Mouse (Mus musculus) forebrain, embryonic 13.5 days (tissue): ENCODE results near the gene Ubr7. TPM values are rescaled to one million over a fixed set of nuclear protein-coding genes. Genes with fewer than 3 reads are reported as not detected.

ENCODE experiments used
- ATAC-seq: fragments of 200-750 bp; cut with Nextera tagmentation; 2 replicates; pipeline ENCODE4 v1.8.0; 2017
- H3K27ac ChIP-seq: fragments of 300-500 bp; sonication (generic); 2 replicates; pipeline ENCODE4 v1.5.1; 2015; ENCODE audit warnings: inconsistent platforms, mild to moderate bottlenecking, moderate library complexity
- H3K27me3 ChIP-seq: fragments of 300-500 bp; sonication (generic); 2 replicates; pipeline ENCODE4 v1.6.1; 2015; ENCODE audit warnings: mild to moderate bottlenecking, inconsistent platforms
- H3K36me3 ChIP-seq: fragments of 300-500 bp; sonication (generic); 2 replicates; pipeline ENCODE4 v1.6.1; 2015; ENCODE audit warnings: mild to moderate bottlenecking, inconsistent platforms; ENCODE audit not compliant: poor library complexity, severe bottlenecking
- H3K4me1 ChIP-seq: fragments of 300-500 bp; sonication (generic); 2 replicates; pipeline ENCODE4 v1.6.1; 2015; ENCODE audit warnings: inconsistent platforms
- H3K4me2 ChIP-seq: fragments of 300-500 bp; sonication (generic); 2 replicates; pipeline ENCODE4 v1.6.1; 2015; ENCODE audit warnings: inconsistent platforms, mild to moderate bottlenecking, moderate library complexity
- H3K4me3 ChIP-seq: fragments of 300-500 bp; sonication (generic); 2 replicates; pipeline ENCODE4 v1.5.1; 2015; ENCODE audit warnings: mild to moderate bottlenecking, inconsistent platforms
- H3K9ac ChIP-seq: fragments of 300-500 bp; sonication (generic); 2 replicates; pipeline ENCODE4 v1.6.1; 2015; ENCODE audit warnings: mild to moderate bottlenecking, inconsistent platforms
- H3K9me3 ChIP-seq: fragments of 300-500 bp; sonication (generic); replicated peaks from 2 replicates; pipeline ENCODE4 v1.6.1; 2016; ENCODE audit warnings: inconsistent platforms
- WGBS: fragments of 180-500 bp; shearing (Covaris S2); methylation state at CpG from one replicate; pipeline ENCODE4 v1.1.7; 2015; 5-methylcytosine and 5-hydroxymethylcytosine counted together
- polyA plus RNA-seq: library from polyadenylated mRNA; unstranded; fragments of >200 nt; fragmentation: Nextera tagmentation; extraction: Ambion mirVana; gene quantifications from 2 replicates; pipeline ENCODE4 v1.2.1, GENCODE M21; 2015

Gene Ubr7
- polyA plus RNA-seq, 1 experiment from 2014 or later: 48.6 TPM

DNA sequence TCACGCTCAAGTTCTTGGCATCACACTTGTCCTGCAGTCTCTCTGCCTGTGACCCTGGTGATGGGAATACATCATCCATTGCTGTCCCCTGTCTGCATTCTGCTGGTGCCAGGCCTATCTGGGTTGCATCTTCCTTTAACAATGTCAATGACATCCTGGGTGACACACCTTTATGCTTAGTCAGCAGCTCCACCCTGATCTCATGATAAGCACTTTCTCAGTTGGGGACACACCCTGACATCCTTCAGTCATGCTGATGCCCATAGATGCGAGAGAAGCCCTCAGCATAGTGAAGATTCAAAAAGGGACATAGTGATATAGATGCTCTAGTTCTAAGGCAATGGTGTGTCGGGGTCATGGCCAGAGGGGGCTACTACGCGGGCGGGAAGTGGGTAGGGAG is 32.6 kb upstream of the Ubr7 start:
- H3K9ac ChIP-seq: no peak overlapping the region
- no peak overlapping the region for H3K4me3 ChIP-seq
- H3K27me3 ChIP-seq: no peaks in the 10 kb centered on the region
- peaks cover 11% of the 10 kb centered on the region for H3K4me1 ChIP-seq
- H3K4me2 ChIP-seq: no peak overlapping the region
- no peak overlapping the region for H3K27ac ChIP-seq
- 94% methylated on average over 6 of the region's 6 CpGs for WGBS
- H3K36me3 ChIP-seq: no peaks in the 10 kb centered on the region
- H3K9me3 ChIP-seq: no peaks in the 10 kb centered on the region
- no peak for ATAC-seq

- Histone ChIP-seq H3K4me3 (no peak overlapping the region), H3K36me3 (no peaks in the 10 kb centered on the region), H3K4me2 (no peak overlapping the region), H3K27me3 (no peaks in the 10 kb centered on the region), H3K27ac (no peak overlapping the region), H3K4me1 (peaks cover 17% of the 10 kb centered on the region), H3K9me3 (no peaks in the 10 kb centered on the region), H3K9ac (no peak overlapping the region)
- 87% methylated on average over 7 of the region's 7 CpGs for WGBS
- ATAC-seq: no peak
Observed at GRCm38 (mm10) chr12:102725761-102726175, 32.0 kb upstream of the Ubr7 start.

DNA sequence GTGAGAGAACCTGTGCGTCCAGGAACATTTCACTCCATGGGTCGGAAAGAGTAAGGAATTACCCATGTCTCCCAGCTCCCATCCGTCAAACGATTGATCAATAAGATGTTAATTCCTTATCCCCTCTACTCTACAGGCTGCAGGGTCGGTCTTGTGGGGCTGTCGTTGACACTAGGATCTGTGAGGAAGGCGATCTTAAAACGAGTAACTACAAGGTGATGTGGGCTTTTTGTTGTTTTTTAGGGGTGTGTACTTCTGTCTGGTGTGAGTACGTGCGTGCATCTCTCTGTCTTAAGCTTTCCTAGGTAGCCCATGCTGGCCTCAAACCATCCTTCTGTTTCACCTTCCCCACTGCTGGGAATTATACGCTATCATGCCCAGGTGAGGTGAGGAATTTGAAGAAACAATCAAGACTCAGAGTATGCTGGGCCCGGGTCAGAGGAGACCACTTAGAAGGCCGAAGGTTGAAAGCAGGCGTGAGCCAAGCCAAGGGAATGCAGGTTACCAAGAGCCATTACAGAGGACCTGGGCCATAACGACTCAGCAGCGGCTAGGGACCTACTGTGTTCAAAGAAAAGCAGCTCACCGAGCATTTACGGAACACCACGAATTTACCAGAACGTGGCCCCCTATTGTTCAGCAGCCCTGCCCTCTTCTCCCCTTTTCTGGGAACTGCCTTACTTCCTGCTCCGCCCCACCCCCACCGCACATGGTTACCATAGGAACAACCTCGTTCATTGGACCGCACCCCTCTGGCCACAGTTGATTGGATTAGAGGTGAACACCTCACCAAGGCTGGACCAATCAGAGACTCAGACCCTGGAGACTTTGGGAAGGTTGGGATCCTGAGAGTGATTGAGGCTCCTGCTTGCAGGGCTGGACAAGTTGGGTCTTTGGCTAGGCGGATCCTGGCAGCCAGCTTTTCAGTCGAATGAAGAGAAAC is 27.6 kb upstream of the Ubr7 start:
- no peaks in the 10 kb centered on the region for H3K9me3 ChIP-seq
- peak overlapping the region; percentile 28; the same call in 1 of the 2 replicates for H3K9ac ChIP-seq
- peaks cover 28% of the 10 kb centered on the region for H3K4me1 ChIP-seq
- H3K27ac ChIP-seq: peak overlapping the region; percentile 88
- 31% methylated on average over 26 of the region's 26 CpGs for WGBS
- no peaks in the 10 kb centered on the region for H3K36me3 ChIP-seq
- ATAC-seq: peak; percentile 99
- H3K4me3 ChIP-seq: peak overlapping the region; percentile 25
- H3K4me2 ChIP-seq: peak overlapping the region; percentile 57
- H3K27me3 ChIP-seq: no peaks in the 10 kb centered on the region

DNA sequence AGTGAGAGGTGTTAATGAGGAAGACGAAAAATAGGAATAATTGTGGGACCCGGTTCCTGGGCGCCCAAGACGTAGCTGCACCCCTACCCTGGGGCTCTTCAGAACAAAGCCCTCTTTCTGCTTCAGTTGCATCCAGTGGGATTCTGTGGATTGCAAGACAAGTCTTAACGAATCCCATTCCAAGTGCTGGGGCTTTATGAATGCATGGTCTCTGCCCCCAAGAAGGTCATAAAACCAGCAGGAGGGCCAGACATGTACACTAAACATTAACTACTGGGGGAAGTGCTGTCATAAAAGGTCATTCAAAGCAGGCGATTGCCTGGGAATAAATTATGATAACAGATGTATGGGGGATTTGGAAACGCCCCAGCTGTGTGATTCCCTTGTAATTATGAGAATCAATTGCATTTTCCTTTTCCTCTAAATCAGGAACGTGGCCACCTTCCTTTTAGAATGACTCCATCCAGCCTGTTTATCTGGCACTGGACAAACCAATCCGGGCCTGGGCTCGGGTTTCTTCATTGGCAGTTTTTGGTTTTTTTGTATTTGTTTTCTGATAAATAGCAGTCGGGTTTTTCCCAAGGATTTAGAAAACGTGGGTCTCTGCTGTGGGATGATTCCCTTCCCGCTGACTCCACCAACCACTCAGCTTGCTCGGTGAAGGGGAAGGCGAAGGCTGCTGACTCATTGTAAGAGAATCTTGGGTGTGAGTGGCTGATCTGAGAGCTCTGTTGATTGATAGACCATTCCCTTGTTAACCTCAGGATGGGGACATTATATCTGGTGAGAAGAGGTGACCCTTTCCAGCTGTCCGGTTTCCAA is 26.8 kb upstream of the Ubr7 start:
- Histone ChIP-seq H3K27me3 (no peaks in the 10 kb centered on the region), H3K4me2 (peak overlapping the region; percentile 57), H3K4me1 (peaks cover 24% of the 10 kb centered on the region), H3K4me3 (peak overlapping the region; percentile 18), H3K27ac (peak overlapping the region; percentile 88), H3K9me3 (no peaks in the 10 kb centered on the region), H3K9ac (peak overlapping the region; percentile 28; the same call in 1 of the 2 replicates), H3K36me3 (no peaks in the 10 kb centered on the region)
- ATAC-seq: peak; percentile 70
- WGBS: 22% methylated on average over 16 of the region's 16 CpGs

GRCm38 (mm10) chr12:102733381-102733780 is 24.4 kb upstream of the Ubr7 start:
- no peaks in the 10 kb centered on the region for H3K27me3 ChIP-seq
- ATAC-seq: no peak
- peaks cover 24% of the 10 kb centered on the region for H3K4me1 ChIP-seq
- 13% methylated on average over 4 of the region's 5 CpGs for WGBS
- no peak overlapping the region for H3K27ac ChIP-seq
- H3K9ac ChIP-seq: no peak overlapping the region
- H3K9me3 ChIP-seq: no peaks in the 10 kb centered on the region
- H3K36me3 ChIP-seq: no peaks in the 10 kb centered on the region
- H3K4me2 ChIP-seq: no peak overlapping the region
- H3K4me3 ChIP-seq: no peak overlapping the region

- WGBS: 78% methylated on average over 5 of the region's 5 CpGs
- H3K27me3 ChIP-seq: no peaks in the 10 kb centered on the region
- H3K4me2 ChIP-seq: no peak overlapping the region
- no peak overlapping the region for H3K27ac ChIP-seq
- H3K36me3 ChIP-seq: 0 out of 2 replicates have a peak, but pooled peaks cover 4% of the 10 kb centered on the region
- no peak for ATAC-seq
- no peak overlapping the region for H3K4me3 ChIP-seq
- peaks cover 16% of the 10 kb centered on the region for H3K4me1 ChIP-seq
- no peaks in the 10 kb centered on the region for H3K9me3 ChIP-seq
- no peak overlapping the region for H3K9ac ChIP-seq
Observed at GRCm38 (mm10) chr12:102739096-102739495, 18.7 kb upstream of the Ubr7 start.

DNA sequence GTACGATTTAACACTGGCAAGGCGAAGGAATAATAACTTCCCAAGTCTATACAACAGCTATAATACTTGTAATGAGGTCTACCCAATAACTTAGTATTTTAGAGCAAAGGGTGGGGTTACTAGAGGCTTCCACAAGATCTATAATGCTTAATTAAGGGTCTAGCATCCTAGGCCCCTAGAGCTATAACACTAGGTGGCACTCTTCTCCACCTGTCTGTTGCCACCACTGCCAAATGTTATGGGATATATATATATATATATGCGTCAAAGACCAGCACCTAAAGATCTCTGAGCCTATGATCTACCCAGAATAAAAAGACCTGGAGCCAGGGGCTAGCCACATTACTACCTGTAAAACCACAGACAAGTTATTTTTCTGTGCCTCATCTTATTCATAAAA is 17.5 kb upstream of the Ubr7 start:
- no peak for ATAC-seq
- H3K4me3 ChIP-seq: no peak overlapping the region
- peaks cover 25% of the 10 kb centered on the region for H3K4me1 ChIP-seq
- H3K36me3 ChIP-seq: 0 out of 2 replicates have a peak, but pooled peaks cover 4% of the 10 kb centered on the region
- no peak overlapping the region for H3K4me2 ChIP-seq
- H3K9me3 ChIP-seq: no peaks in the 10 kb centered on the region
- no peak overlapping the region for H3K9ac ChIP-seq
- H3K27me3 ChIP-seq: no peaks in the 10 kb centered on the region
- no peak overlapping the region for H3K27ac ChIP-seq
- 70% methylated on average over 3 of the region's 3 CpGs for WGBS

DNA sequence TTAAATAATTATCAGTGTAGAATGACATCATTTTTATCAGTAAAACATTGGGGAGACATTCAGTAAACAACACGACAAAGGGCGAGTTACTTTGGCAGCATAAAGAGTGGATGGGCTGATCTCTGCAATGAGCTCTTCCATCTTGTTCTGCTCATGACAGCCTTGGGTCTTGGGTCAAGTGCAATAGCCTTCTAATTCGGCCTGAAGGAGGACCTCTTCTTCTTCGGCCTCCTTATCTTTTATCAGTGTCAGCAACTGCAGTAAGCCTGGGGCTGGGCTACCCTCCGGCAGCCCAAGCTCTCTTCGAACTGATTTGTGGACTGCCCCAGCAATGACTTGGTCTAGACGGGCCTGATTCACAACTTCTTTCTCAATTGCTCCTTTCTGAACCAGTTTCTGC is 15.7 kb upstream of the Ubr7 start:
- Histone ChIP-seq H3K36me3 (peaks cover 12% of the 10 kb centered on the region), H3K4me2 (peak overlapping the region; percentile 87; the same call in 1 of the 2 replicates), H3K27ac (no peak overlapping the region), H3K4me1 (peaks cover 25% of the 10 kb centered on the region), H3K9ac (peak overlapping the region; percentile 95), H3K27me3 (no peaks in the 10 kb centered on the region), H3K9me3 (no peaks in the 10 kb centered on the region), H3K4me3 (no peak overlapping the region)
- ATAC-seq: no peak
- WGBS: 89% methylated on average over 7 of the region's 7 CpGs

DNA sequence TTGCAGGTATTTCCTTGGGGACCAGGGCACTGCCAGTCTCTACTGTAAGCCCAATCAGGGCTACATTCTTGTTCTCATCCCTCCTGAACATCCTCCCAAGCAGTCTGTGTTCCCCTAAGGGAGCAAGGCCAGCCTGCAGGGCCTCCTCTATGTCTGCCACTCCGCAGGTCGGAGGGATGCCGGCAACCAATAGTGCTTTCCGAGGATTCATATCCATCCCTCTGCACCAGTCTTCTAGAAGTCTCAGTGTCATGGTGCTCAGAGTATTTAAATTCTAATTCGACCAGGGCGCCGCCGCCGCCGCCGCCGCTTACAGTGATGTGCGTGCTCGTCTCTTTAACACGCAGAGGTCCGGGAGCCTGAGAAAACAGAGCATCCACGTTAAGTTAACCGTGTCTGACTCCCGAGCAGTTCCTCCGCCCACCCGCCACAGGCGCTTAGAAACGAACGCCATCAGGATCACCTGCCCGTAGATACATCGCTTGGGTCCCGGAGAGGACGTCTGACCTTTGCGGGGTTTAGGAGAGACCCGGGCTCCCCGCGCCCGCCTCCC is 14.7 kb upstream of the Ubr7 start:
- H3K4me2 ChIP-seq: peak overlapping the region; percentile 87
- ATAC-seq: peak; percentile 71
- WGBS: under 1% methylated on average over 33 of the region's 33 CpGs
- H3K36me3 ChIP-seq: peaks cover 18% of the 10 kb centered on the region
- H3K27me3 ChIP-seq: no peaks in the 10 kb centered on the region
- H3K9ac ChIP-seq: peak overlapping the region; percentile 95
- H3K4me1 ChIP-seq: peaks cover 25% of the 10 kb centered on the region
- peak overlapping the region; percentile 93 for H3K27ac ChIP-seq
- no peaks in the 10 kb centered on the region for H3K9me3 ChIP-seq
- peak overlapping the region; percentile 88 for H3K4me3 ChIP-seq

DNA sequence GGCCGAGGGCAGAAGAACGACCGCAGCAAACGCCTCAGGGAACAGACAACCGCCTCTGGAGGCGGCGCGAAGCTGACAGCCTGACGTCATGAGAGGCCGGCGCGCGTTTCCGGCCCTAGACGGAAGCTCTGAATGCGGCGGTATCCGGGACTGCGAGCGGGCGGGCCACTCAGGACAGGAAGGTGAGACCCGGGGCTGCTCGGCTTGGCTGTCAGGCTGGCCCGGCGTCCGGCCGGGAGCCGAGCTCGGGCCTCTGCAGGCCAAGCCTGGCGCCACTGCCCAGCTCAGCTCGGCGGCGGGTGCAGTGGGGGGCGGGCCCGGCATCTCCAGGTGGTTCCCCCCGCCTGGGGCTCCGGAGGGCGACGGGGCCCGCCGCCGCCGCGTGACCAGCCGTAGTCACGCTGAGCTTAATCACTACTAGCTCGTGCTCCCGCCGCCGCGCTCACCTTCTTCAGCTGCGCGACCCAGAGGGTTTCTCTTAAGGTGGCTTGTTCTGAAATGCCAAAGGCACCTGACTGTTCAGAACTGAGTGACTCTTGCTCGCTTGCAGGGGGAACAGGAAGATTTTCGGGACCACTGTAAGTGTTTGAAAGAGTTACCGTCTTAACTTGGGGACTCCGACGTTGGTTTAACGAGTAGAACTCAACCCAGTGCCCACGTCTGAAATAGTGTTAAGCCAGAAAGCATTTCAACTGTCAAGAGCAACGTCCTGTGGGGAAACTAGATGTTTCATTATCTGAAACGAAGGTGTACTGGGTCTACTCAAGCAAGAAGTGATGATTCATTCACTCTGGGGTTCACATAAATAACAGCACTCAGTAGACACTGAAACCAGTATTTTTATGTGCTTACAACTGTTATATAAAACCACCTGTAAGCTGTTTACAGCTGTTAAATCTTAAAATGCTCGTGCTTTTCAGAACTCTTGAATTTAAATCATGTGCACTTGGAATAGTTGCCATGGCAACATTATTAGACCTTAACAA is 13.9 kb upstream of the Ubr7 start, which contains the start of the genes Moap1 and Tmem251:
Moap1 (minus strand) TSS at position 73 of the 986 bp plus-strand sequence.
Tmem251 (plus strand) TSS at position 174 of the 986 bp plus-strand sequence.
- peaks cover 25% of the 10 kb centered on the region for H3K4me1 ChIP-seq
- peak within 1 kb of the TSS; percentile 95 for H3K9ac ChIP-seq
- no peaks in the 10 kb centered on the region for H3K9me3 ChIP-seq
- ATAC-seq: peak; percentile 98
- H3K27me3 ChIP-seq: no peaks in the 10 kb centered on the region
- peaks cover 25% of the 10 kb centered on the region for H3K36me3 ChIP-seq
- H3K27ac ChIP-seq: peak within 1 kb of the TSS; percentile 93
- peak within 1 kb of the TSS; percentile 87 for H3K4me2 ChIP-seq
- under 1% methylated on average over 61 of the region's 63 CpGs for WGBS
- peak within 1 kb of the TSS; percentile 88 for H3K4me3 ChIP-seq

DNA sequence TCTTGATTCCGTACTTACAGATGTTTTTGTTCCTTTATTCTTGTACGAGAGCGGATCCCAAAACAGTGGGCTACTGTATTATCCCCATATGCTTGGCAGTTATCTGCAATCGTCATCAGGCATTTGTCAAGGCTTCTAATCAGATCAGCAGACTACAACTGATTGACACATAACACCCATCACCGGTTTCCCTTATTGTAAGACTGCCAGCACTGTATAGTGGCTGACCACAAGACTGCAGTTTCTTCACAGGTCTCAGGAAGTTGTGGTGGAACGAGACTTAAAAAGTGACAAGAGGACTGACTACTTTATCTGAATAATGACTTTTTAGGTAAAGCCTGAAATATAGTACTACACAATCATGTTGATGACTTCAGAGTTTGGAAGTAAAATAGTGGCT is 12.9 kb upstream of the Ubr7 start:
- H3K4me2 ChIP-seq: peak overlapping the region; percentile 87
- ATAC-seq: no peak
- H3K36me3 ChIP-seq: peaks cover 31% of the 10 kb centered on the region
- peak overlapping the region; percentile 88; the same call in 1 of the 2 replicates for H3K4me3 ChIP-seq
- no peak overlapping the region for H3K9ac ChIP-seq
- WGBS: 59% methylated on average over 6 of the region's 6 CpGs
- H3K9me3 ChIP-seq: no peaks in the 10 kb centered on the region
- no peaks in the 10 kb centered on the region for H3K27me3 ChIP-seq
- peaks cover 25% of the 10 kb centered on the region for H3K4me1 ChIP-seq
- H3K27ac ChIP-seq: no peak overlapping the region
